Mouse (Mus musculus) right cerebral cortex, postnatal 10 days (tissue): ENCODE data around the gene Ncam2.

Source experiments
- DNase-seq, 2 experiments: peaks; one replicate each; pipeline ENCODE4 v3.0.0; 2021; ENCODE audit warnings: low spot score in 2 of 2

The Ncam2 gene

GRCm38 (mm10) chr16:81200201-81201071 lies at the start of gene Ncam2:
Ncam2 (plus strand) TSS chr16:81200697.
- DNase-seq = peak; percentile 79 to 80

- no peak for DNase-seq
Measured at GRCm38 (mm10) chr16:81170828-81171227, 29.7 kb upstream of the Ncam2 start.

- DNase-seq = peak; percentile 87 to 88
Measured at GRCm38 (mm10) chr16:81175302-81175943, 25.1 kb upstream of the Ncam2 start.

GRCm38 (mm10) chr16:81179801-81180200 lies 20.7 kb upstream of the Ncam2 start:
- no peak for DNase-seq

- no peak for DNase-seq
Measured at GRCm38 (mm10) chr16:81187579-81188179, 12.8 kb upstream of the Ncam2 start.

GRCm38 (mm10) chr16:81191621-81192020 lies 8.9 kb upstream of the Ncam2 start:
- DNase-seq = no peak

GRCm38 (mm10) chr16:81192607-81193006 lies 7.9 kb upstream of the Ncam2 start:
- no peak for DNase-seq

- no peak for DNase-seq
Measured at GRCm38 (mm10) chr16:81199467-81199866, 1.0 kb upstream of the Ncam2 start.

GRCm38 (mm10) chr16:81201471-81201870 lies 974 bp downstream of the Ncam2 start:
- DNase-seq = no peak

- DNase-seq = peak; percentile 81 to 87
Measured at GRCm38 (mm10) chr16:81201992-81202391, 1.5 kb downstream of the Ncam2 start.

- peak; percentile 37 to 47 for DNase-seq
Measured at GRCm38 (mm10) chr16:81202721-81203161, 2.2 kb downstream of the Ncam2 start.

- no peak for DNase-seq
Measured at GRCm38 (mm10) chr16:81204405-81205034, 4.0 kb downstream of the Ncam2 start.

- DNase-seq = no peak
Measured at GRCm38 (mm10) chr16:81221176-81221575, 20.7 kb downstream of the Ncam2 start.

- DNase-seq = peak in 1 of 2 experiments; percentile 46
Measured at GRCm38 (mm10) chr16:81223841-81224240, 23.3 kb downstream of the Ncam2 start.

GRCm38 (mm10) chr16:81224253-81224652 lies 23.8 kb downstream of the Ncam2 start:
- no peak for DNase-seq

GRCm38 (mm10) chr16:81254875-81255274 lies 54.4 kb downstream of the Ncam2 start:
- no peak for DNase-seq

- DNase-seq = no peak
Measured at GRCm38 (mm10) chr16:81260429-81260828, 59.9 kb downstream of the Ncam2 start.

- no peak for DNase-seq
Measured at GRCm38 (mm10) chr16:81273597-81274360, 73.3 kb downstream of the Ncam2 start.

GRCm38 (mm10) chr16:81284241-81284640 lies 83.7 kb downstream of the Ncam2 start:
- peak; percentile 45 to 76 for DNase-seq

- DNase-seq = no peak
Measured at GRCm38 (mm10) chr16:81284859-81285837, 84.7 kb downstream of the Ncam2 start.
